Mouse (Mus musculus) bone marrow macrophage, adult 2 months (primary cell): Measurements from ENCODE around the gene Gm42517.

Source experiments
- CTCF ChIP-seq: IDR thresholded peaks from 2 replicates; pipeline ENCODE4 v1.5.1; 2012; ENCODE audit warnings: low read depth, mild to moderate bottlenecking, low read length, moderate library complexity
- POLR2A ChIP-seq: IDR thresholded peaks from 2 replicates; pipeline ENCODE4 v1.6.1; 2012; ENCODE audit warnings: mild to moderate bottlenecking, low read depth, low read length, borderline replicate concordance

DNA sequence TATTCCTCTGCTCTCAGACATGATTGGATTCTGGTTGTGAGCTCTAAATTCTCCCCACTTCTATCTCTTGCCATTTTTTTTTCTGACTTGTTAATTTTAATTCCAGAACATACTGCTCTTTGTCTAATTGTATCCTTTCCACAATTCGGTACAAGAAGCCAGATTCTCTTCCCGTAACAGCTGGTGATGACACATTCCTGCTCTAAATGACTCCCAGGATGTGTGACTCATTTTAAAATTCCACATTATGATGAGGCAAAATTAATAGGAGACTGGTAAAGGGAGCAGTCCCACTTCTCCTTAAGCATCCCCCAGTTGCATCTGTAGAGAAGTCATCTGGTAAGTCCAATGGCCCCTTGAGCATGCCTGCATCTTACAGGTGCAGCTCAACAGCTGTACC is 17.9 kb upstream of the Gm42517 start:
- TF ChIP-seq CTCF (no peak), POLR2A (no peak)
